Mouse (Mus musculus) embryonic facial prominence, embryonic 11.5 days (tissue): ENCODE measurements around the gene Cbr4. TPM values are rescaled to one million over a fixed set of nuclear protein-coding genes. Genes with fewer than 3 reads are reported as not detected.

ENCODE experiments used
- ATAC-seq: fragments of 200-750 bp; cut with Nextera tagmentation; replicated peaks from 2 replicates; pipeline ENCODE4 v1.8.0; 2017; ENCODE audit warnings: low read depth; ENCODE audit not compliant: insufficient number of reproducible peaks, low FRiP score, low TSS enrichment
- DNase-seq: peaks from one replicate; pipeline ENCODE4 v3.0.0-alpha.2; 2015; ENCODE audit warnings: low spot score
- H3K27ac ChIP-seq: fragments of 300-500 bp; sonication (generic); replicated peaks from 2 replicates; pipeline ENCODE4 v1.5.1; 2014; ENCODE audit warnings: mild to moderate bottlenecking, low read depth, low read length, control low read depth
- H3K27me3 ChIP-seq: fragments of 300-500 bp; sonication (generic); 2 replicates; pipeline ENCODE4 v1.6.1; 2014; ENCODE audit warnings: mild to moderate bottlenecking, low read length, moderate library complexity, mixed read lengths; ENCODE audit not compliant: control insufficient read depth, insufficient read depth
- H3K36me3 ChIP-seq: fragments of 300-500 bp; sonication (generic); replicated peaks from 2 replicates; pipeline ENCODE4 v1.6.1; 2014; ENCODE audit warnings: low read depth, mild to moderate bottlenecking, low read length, moderate library complexity, mixed read lengths; ENCODE audit not compliant: control insufficient read depth, insufficient read depth
- H3K4me1 ChIP-seq: fragments of 300-500 bp; sonication (generic); 2 replicates; pipeline ENCODE4 v1.6.1; 2014; ENCODE audit warnings: low read length, mixed read lengths; ENCODE audit not compliant: control insufficient read depth, insufficient read depth
- H3K4me2 ChIP-seq: fragments of 300-500 bp; sonication (generic); 2 replicates; pipeline ENCODE4 v1.6.1; 2014; ENCODE audit warnings: low read depth, mild to moderate bottlenecking, control low read depth, low read length, moderate library complexity
- H3K4me3 ChIP-seq: fragments of 300-500 bp; sonication (generic); 2 replicates; pipeline ENCODE4 v1.5.1; 2014; ENCODE audit warnings: low read depth, low read length, control low read depth
- H3K9ac ChIP-seq: fragments of 300-500 bp; sonication (generic); replicated peaks from 2 replicates; pipeline ENCODE4 v1.6.1; 2014; ENCODE audit warnings: mild to moderate bottlenecking, control low read depth, low read length
- H3K9me3 ChIP-seq: fragments of 300-500 bp; sonication (generic); replicated peaks from 2 replicates; pipeline ENCODE4 v1.6.1; 2016; ENCODE audit warnings: mild to moderate bottlenecking, low read length, inconsistent platforms, mixed read lengths; ENCODE audit not compliant: control insufficient read depth
- WGBS: fragments of 180-500 bp; shearing (Covaris S2); extraction: QIAGEN DNeasy Blood & Tissue Kit; methylation state at CpG from one replicate; pipeline ENCODE4 v1.1.7; 2014; 5-methylcytosine and 5-hydroxymethylcytosine counted together
- polyA plus RNA-seq: library from polyadenylated mRNA; unstranded; fragments of >200 nt; fragmentation: Nextera tagmentation; extraction: Ambion mirVana; gene quantifications from 2 replicates; pipeline ENCODE4 v1.2.1, GENCODE M21; 2014

Cbr4 gene
- polyA plus RNA-seq, 1 experiment from 2014 or later, result 35.1 TPM

DNA sequence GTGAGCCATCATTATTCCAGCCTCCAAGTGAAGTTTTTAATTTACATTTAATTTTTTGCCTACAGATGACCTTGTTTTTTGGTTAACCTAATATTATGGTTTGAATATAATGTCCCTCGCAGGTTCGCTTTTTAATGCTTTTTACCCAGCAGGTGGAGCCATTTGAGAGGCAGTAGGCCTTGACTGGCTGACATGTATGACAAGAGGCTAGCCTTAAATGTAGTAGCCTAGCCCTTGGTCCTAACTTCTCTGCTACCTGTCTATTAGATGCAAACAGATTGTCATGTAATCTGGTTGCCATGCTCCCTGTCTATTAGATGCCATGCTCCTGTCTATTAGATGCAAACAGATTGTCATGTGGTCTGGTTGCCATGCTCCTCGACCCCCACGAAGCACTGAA lies 9.4 kb upstream of the Cbr4 start:
- no peak overlapping the region for H3K9ac ChIP-seq
- H3K4me2 ChIP-seq, result no peak overlapping the region
- no peak overlapping the region for H3K4me3 ChIP-seq
- no peaks in the 10 kb centered on the region for H3K4me1 ChIP-seq
- no peaks in the 10 kb centered on the region for H3K36me3 ChIP-seq
- no peak overlapping the region for H3K27ac ChIP-seq
- WGBS, result 93% methylated on average over 4 of the region's 4 CpGs
- no peaks in the 10 kb centered on the region for H3K9me3 ChIP-seq
- H3K27me3 ChIP-seq, result no peaks in the 10 kb centered on the region
- no peak for ATAC-seq
- no peak for DNase-seq

DNA sequence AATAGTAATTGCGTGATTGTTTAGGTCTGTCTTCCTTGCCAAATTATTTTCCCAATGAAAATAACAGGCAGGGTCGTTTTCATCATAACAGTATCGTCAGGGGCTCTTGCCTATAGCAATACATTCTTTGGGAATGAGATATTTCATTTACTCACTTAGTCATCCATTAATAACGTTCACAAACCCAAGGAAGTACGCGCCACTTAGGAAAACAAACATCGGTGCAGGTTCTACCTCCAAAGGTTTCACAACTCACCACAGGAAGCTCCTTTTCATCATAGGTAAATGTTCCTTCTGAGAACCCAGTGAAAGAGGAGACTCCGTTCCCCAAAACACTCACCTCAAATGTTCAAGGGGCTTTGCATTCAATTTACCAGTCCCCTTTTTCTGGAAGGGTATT lies 8.7 kb upstream of the Cbr4 start:
- Histone ChIP-seq H3K27ac (no peak overlapping the region), H3K36me3 (no peaks in the 10 kb centered on the region), H3K9ac (no peak overlapping the region), H3K4me3 (no peak overlapping the region), H3K4me2 (no peak overlapping the region), H3K4me1 (no peaks in the 10 kb centered on the region), H3K27me3 (no peaks in the 10 kb centered on the region), H3K9me3 (no peaks in the 10 kb centered on the region)
- DNase-seq (no peak), ATAC-seq (no peak)
- 78% methylated on average over 8 of the region's 8 CpGs for WGBS

DNA sequence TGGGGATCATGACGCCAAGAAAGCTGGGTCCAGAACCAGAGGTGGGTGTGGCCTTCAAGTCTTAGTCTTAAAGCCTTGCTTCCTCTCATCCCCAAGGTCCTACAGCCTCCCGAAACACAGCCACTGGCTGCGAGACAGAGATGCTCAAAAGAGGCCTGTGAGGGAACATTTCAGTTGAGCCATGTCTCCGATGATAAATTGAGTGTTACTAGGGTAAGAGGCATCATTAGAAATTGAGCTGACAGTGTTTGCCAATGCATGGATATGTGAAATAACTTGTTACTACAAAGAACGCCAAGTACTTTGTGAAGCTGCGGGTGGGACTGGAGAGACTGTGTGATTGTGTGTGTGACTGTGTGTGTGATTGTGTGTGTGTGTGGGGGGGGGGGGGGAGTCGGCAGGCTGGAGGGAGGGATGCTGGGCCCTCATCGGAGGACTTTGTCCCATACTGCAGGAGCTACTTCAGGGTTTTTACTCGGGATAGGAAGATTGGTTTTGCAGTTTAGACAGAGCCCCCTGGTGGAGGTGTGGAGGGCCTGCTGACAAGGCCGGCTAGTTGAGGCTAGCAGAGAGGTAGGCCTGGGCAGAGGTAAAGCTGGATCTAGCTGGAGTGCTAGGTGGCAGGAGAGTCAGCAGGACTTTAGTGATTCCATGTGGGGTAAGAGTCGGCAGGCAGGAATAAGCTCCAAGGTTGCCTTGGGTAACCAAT lies 7.9 kb upstream of the Cbr4 start:
- Histone ChIP-seq H3K27ac (no peak overlapping the region), H3K9me3 (no peaks in the 10 kb centered on the region), H3K27me3 (no peaks in the 10 kb centered on the region), H3K9ac (no peak overlapping the region), H3K4me2 (no peak overlapping the region), H3K4me3 (no peak overlapping the region), H3K4me1 (no peaks in the 10 kb centered on the region), H3K36me3 (no peaks in the 10 kb centered on the region)
- WGBS, result 56% methylated on average over 11 of the region's 11 CpGs
- ATAC-seq (peak; percentile 58; the same call in 1 of the 2 replicates), DNase-seq (peak; percentile 64)

DNA sequence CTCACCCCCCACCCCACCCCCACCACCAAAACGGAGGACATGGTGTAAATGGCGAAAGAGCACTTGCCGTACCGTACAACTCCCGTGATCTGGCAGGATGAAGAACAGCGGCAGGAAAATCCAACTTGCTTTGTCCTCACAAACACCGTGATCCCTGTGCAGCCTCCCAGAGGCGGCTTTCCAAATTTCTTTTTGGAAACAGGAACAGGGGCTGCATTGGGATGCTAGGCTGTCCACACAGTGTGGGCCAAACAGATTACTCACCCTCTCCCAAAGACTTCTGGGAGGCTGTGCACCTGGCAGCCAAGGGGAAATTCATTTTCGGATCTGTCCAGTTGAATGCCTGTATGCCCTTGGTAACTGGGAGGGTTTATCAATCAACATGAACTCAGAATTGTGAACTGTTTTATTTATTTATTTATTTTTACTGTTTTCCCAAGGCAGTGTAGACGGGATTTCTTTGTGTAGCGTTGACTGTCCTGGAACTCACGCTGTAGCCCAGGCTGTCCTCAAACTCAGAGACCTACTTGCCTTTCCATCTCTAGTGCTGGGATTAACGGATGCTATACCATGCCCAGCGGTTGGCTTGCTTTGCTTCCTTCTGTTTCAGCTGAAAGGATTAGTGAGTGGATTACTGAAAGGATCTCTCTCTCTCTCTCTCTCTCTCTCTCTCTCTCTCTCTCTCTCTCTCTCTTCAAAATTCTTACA lies 7.1 kb upstream of the Cbr4 start:
- Histone ChIP-seq H3K27ac (no peak overlapping the region), H3K9me3 (no peaks in the 10 kb centered on the region)

DNA sequence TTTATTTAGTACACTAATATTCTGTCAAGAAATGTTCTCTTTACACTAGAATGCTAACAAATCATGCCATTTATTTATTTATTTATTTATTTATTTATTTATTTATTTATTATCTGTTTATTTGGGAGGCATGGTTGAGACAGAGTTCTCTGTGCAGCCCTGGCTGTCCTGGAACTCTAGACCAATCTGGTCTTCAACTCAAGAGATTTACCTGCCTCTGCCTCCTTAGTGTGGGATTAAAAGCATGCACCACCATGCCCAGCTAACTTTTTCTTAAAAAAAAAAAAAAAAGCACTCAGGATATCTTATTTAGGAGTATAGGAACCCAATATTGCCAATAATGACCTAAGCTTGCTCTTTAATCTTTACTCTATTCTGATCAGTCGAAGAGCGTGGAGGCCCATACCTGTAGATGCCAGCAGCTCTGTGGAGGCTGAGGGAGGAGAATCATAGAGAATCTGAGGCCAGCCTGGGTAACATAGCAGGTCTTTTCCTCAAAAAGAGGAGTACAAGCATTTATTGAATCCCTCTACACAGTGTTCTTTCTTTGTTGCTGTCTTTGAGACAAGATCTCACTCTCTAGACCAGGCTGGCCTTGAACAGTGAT lies 508 bp upstream of the Cbr4 start:
- ATAC-seq (no peak), DNase-seq (no peak)
- Histone ChIP-seq H3K4me2 (no peak overlapping the region), H3K36me3 (no peaks in the 10 kb centered on the region), H3K27me3 (no peaks in the 10 kb centered on the region), H3K4me1 (no peaks in the 10 kb centered on the region), H3K9me3 (no peaks in the 10 kb centered on the region), H3K4me3 (peak overlapping the region; percentile 72), H3K9ac (no peak overlapping the region), H3K27ac (no peak overlapping the region)
- 100% methylated on average over 2 of the region's 2 CpGs for WGBS

More for the DNA sequence above, 7.1 kb upstream of the Cbr4 start:
- Histone ChIP-seq H3K4me1 (no peaks in the 10 kb centered on the region), H3K4me3 (no peak overlapping the region), H3K27me3 (no peaks in the 10 kb centered on the region), H3K36me3 (no peaks in the 10 kb centered on the region), H3K9ac (no peak overlapping the region), H3K4me2 (no peak overlapping the region)
- ATAC-seq, result peak; percentile 52; the same call in 1 of the 2 replicates
- no peak for DNase-seq
- WGBS, result 82% methylated on average over 14 of the region's 14 CpGs

DNA sequence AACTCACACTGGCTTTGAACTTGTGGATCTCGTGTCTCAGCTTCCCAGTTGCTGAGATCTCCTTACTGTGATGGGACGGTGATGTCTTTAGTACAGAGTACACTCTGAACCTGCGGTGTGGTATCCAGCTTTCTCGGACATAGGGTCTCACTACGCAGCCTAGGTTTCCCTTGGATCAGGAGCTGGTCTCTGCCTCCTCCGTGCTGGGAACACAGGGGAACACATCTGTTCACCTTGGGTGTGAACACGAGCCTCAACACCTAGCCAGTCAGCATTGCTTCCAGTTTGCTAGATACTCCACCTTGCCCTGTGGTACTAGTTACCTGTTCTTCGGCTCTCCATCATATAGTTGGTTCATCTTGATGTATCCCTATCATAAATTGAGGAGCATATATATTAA lies 1.1 kb downstream of the Cbr4 start:
- no peak for ATAC-seq
- 90% methylated on average over 8 of the region's 8 CpGs for WGBS
- peak overlapping the region; percentile 75 for H3K4me2 ChIP-seq
- peak overlapping the region; percentile 72; the same call in 1 of the 2 replicates for H3K4me3 ChIP-seq
- DNase-seq, result no peak
- H3K9ac ChIP-seq, result peak overlapping the region; percentile 76; the same call in 1 of the 2 replicates
- no peaks in the 10 kb centered on the region for H3K27me3 ChIP-seq
- H3K36me3 ChIP-seq, result no peaks in the 10 kb centered on the region
- H3K4me1 ChIP-seq, result no peaks in the 10 kb centered on the region
- no peak overlapping the region for H3K27ac ChIP-seq
- no peaks in the 10 kb centered on the region for H3K9me3 ChIP-seq

DNA sequence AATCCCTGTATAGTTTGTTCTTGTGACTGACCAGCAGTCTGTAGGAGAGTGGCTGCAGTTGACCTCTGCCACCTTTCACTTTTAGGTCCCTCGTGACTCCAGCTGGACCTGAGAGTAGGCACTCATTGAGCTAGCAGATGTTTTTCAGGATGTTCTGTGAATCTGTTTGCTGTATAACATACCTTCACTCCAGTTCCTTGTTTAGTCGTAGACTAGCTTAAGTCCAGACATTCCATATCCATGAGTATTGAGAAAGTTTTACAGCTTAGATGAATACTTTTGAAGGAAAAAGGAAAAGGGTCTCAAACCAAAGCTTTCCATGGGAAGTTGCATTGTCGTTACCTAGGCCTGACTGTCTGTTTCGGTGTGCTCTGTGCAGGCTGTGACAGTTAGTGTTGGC lies 9.6 kb downstream of the Cbr4 start:
- DNase-seq (no peak), ATAC-seq (no peak)
- 84% methylated on average over 4 of the region's 4 CpGs for WGBS
- H3K36me3 ChIP-seq, result no peaks in the 10 kb centered on the region
- H3K4me3 ChIP-seq, result no peak overlapping the region
- no peaks in the 10 kb centered on the region for H3K27me3 ChIP-seq
- H3K9ac ChIP-seq, result no peak overlapping the region
- H3K4me2 ChIP-seq, result no peak overlapping the region
- H3K27ac ChIP-seq, result no peak overlapping the region
- H3K9me3 ChIP-seq, result no peaks in the 10 kb centered on the region
- no peaks in the 10 kb centered on the region for H3K4me1 ChIP-seq

DNA sequence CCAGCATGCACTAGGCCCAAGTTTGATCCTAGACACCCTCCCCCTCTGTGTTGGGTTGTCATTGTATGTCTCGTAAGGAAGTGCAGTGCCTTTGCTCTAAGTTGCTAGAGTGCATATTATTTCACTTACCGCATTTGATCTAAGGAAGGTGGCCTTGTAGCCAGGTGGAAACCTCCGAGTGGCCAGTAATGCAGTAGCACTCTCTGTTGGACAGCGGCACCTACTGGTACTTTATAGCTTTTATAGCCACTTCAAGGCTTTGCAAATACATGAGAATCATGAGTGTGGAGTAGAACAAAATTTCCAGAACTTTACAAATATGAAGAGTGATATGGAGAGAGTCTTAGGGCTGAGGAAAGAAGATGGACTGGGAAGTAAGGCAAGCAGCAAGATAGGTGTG lies 11.5 kb downstream of the Cbr4 start:
- Histone ChIP-seq H3K27ac (no peak overlapping the region), H3K4me2 (no peak overlapping the region), H3K4me3 (no peak overlapping the region), H3K9ac (no peak overlapping the region), H3K9me3 (no peaks in the 10 kb centered on the region), H3K36me3 (no peaks in the 10 kb centered on the region), H3K4me1 (no peaks in the 10 kb centered on the region), H3K27me3 (no peaks in the 10 kb centered on the region)
- 63% methylated on average over 4 of the region's 4 CpGs for WGBS
- ATAC-seq (no peak), DNase-seq (peak; percentile 59)
